Mouse (Mus musculus) neural tube, embryonic 11.5 days (tissue): ENCODE measurements around the gene Dnajc22. TPM values are rescaled to one million over a fixed set of nuclear protein-coding genes. Genes with fewer than 3 reads are reported as not detected.
A peak's percentile ranks its signal among the peaks of the same experiment; 100 is the strongest.

Source experiments
- ATAC-seq: fragments of 200-750 bp; cut with Nextera tagmentation; 2 replicates; pipeline ENCODE4 v1.8.0; 2017; ENCODE audit warnings: moderate number of reproducible peaks, mild to moderate bottlenecking, moderate TSS enrichment, moderate library complexity; ENCODE audit not compliant: insufficient read depth, low FRiP score, low TSS enrichment
- DNase-seq: peaks from one replicate; pipeline ENCODE4 v3.0.0-alpha.2; 2015; ENCODE audit warnings: low spot score
- H3K27ac ChIP-seq: fragments of 300-500 bp; sonication (generic); 2 replicates; pipeline ENCODE4 v1.5.1; 2014; ENCODE audit warnings: low read depth, mild to moderate bottlenecking, low read length
- H3K27me3 ChIP-seq: fragments of 300-500 bp; sonication (generic); 2 replicates; pipeline ENCODE4 v1.6.1; 2014; ENCODE audit warnings: mild to moderate bottlenecking, low read length, mixed read lengths; ENCODE audit not compliant: control insufficient read depth, insufficient read depth
- H3K36me3 ChIP-seq: fragments of 300-500 bp; sonication (generic); 2 replicates; pipeline ENCODE4 v1.6.1; 2014; ENCODE audit warnings: mild to moderate bottlenecking, low read length, moderate library complexity, mixed read lengths; ENCODE audit not compliant: control insufficient read depth, insufficient read depth
- H3K4me1 ChIP-seq: fragments of 300-500 bp; sonication (generic); 2 replicates; pipeline ENCODE4 v1.6.1; 2014; ENCODE audit warnings: low read length, mixed read lengths; ENCODE audit not compliant: control insufficient read depth, insufficient read depth
- H3K4me2 ChIP-seq: fragments of 300-500 bp; sonication (generic); 2 replicates; pipeline ENCODE4 v1.6.1; 2014; ENCODE audit warnings: low read depth, mild to moderate bottlenecking, moderate library complexity
- H3K4me3 ChIP-seq: fragments of 300-500 bp; sonication (generic); 2 replicates; pipeline ENCODE4 v1.5.1; 2014; ENCODE audit warnings: low read depth, low read length
- H3K9ac ChIP-seq: fragments of 300-500 bp; sonication (generic); 2 replicates; pipeline ENCODE4 v1.6.1; 2014; ENCODE audit warnings: mild to moderate bottlenecking, low read length
- H3K9me3 ChIP-seq: fragments of 300-500 bp; sonication (generic); 2 replicates; pipeline ENCODE4 v1.6.1; 2016; ENCODE audit warnings: low read length; ENCODE audit not compliant: control insufficient read depth
- WGBS: fragments of 180-500 bp; shearing (Covaris S2); extraction: QIAGEN DNeasy Blood & Tissue Kit; methylation state at CpG from one replicate; pipeline ENCODE4 v1.1.7; 2014; 5-methylcytosine and 5-hydroxymethylcytosine counted together
- polyA plus RNA-seq: library from polyadenylated mRNA; unstranded; fragments of >200 nt; fragmentation: Nextera tagmentation; extraction: Ambion mirVana; gene quantifications from 2 replicates; pipeline ENCODE4 v1.2.1, GENCODE M21; 2014

Dnajc22 gene
- polyA plus RNA-seq, 1 experiment from 2014 or later, result 0.19 TPM

- under 1% methylated on average over 52 of the region's 56 CpGs for WGBS
- H3K27me3 ChIP-seq, result peaks cover 79% of the 10 kb centered on the region
- ATAC-seq, result peak; percentile 62
- H3K27ac ChIP-seq, result peak overlapping the region; percentile 65
- H3K9me3 ChIP-seq, result no peaks in the 10 kb centered on the region
- peak overlapping the region; percentile 37 for H3K4me3 ChIP-seq
- DNase-seq, result peak; percentile 89
- peak overlapping the region; percentile 29 for H3K9ac ChIP-seq
- peak overlapping the region; percentile 67 for H3K4me2 ChIP-seq
- H3K36me3 ChIP-seq, result no peaks in the 10 kb centered on the region
- H3K4me1 ChIP-seq, result peaks cover 45% of the 10 kb centered on the region
These were observed 605 bp downstream of the Dnajc22 start for GRCm38 (mm10) chr15:99093291-99094258.

- no peaks in the 10 kb centered on the region for H3K36me3 ChIP-seq
- peaks cover 78% of the 10 kb centered on the region for H3K27me3 ChIP-seq
- peaks cover 45% of the 10 kb centered on the region for H3K4me1 ChIP-seq
- no peak overlapping the region for H3K4me3 ChIP-seq
- peak; percentile 54; the same call in 1 of the 2 replicates for ATAC-seq
- H3K27ac ChIP-seq, result 0 out of 2 replicates have a peak overlapping the region, but pooled peaks have one; percentile 27
- peak overlapping the region; percentile 25 for H3K4me2 ChIP-seq
- H3K9ac ChIP-seq, result no peak overlapping the region
- WGBS, result under 1% methylated on average over 27 of the region's 27 CpGs
- no peaks in the 10 kb centered on the region for H3K9me3 ChIP-seq
- peak; percentile 88 for DNase-seq
These were observed 1.8 kb downstream of the Dnajc22 start for GRCm38 (mm10) chr15:99094631-99095270.

GRCm38 (mm10) chr15:99095356-99095755 is 2.4 kb downstream of the Dnajc22 start:
- H3K27me3 ChIP-seq, result peaks cover 72% of the 10 kb centered on the region
- 0 out of 2 replicates have a peak overlapping the region, but pooled peaks have one; percentile 27 for H3K27ac ChIP-seq
- no peaks in the 10 kb centered on the region for H3K36me3 ChIP-seq
- H3K9me3 ChIP-seq, result no peaks in the 10 kb centered on the region
- DNase-seq (no peak), ATAC-seq (no peak)
- 3% methylated on average over 6 of the region's 6 CpGs for WGBS
- H3K4me3 ChIP-seq, result no peak overlapping the region
- no peak overlapping the region for H3K9ac ChIP-seq
- H3K4me2 ChIP-seq, result 0 out of 2 replicates have a peak overlapping the region, but pooled peaks have one; percentile 25
- peaks cover 43% of the 10 kb centered on the region for H3K4me1 ChIP-seq

- Histone ChIP-seq H3K36me3 (no peaks in the 10 kb centered on the region), H3K9me3 (no peaks in the 10 kb centered on the region), H3K4me2 (peak overlapping the region; percentile 43), H3K27ac (no peak overlapping the region), H3K4me3 (peak overlapping the region; percentile 32), H3K27me3 (peaks cover 66% of the 10 kb centered on the region), H3K9ac (peak overlapping the region; percentile 3; the same call in 1 of the 2 replicates), H3K4me1 (peaks cover 41% of the 10 kb centered on the region)
- DNase-seq, result no peak
- no peak for ATAC-seq
- WGBS, result 0% methylated on average over 24 of the region's 24 CpGs
These were observed 3.3 kb downstream of the Dnajc22 start for GRCm38 (mm10) chr15:99096061-99096793.

- no peaks in the 10 kb centered on the region for H3K9me3 ChIP-seq
- peaks cover 62% of the 10 kb centered on the region for H3K27me3 ChIP-seq
- WGBS, result 0% methylated on average over 48 of the region's 58 CpGs
- peak overlapping the region; percentile 24 for H3K9ac ChIP-seq
- no peak for ATAC-seq
- H3K27ac ChIP-seq, result no peak overlapping the region; the same call in 1 of the 2 replicates
- no peaks in the 10 kb centered on the region for H3K36me3 ChIP-seq
- peaks cover 38% of the 10 kb centered on the region for H3K4me1 ChIP-seq
- peak overlapping the region; percentile 43 for H3K4me2 ChIP-seq
- DNase-seq, result peak; percentile 65
- H3K4me3 ChIP-seq, result peak overlapping the region; percentile 32
These were observed 4.0 kb downstream of the Dnajc22 start for GRCm38 (mm10) chr15:99096831-99097500.

GRCm38 (mm10) chr15:99097840-99098492 is 5.0 kb downstream of the Dnajc22 start:
- H3K4me1 ChIP-seq, result peaks cover 36% of the 10 kb centered on the region
- under 1% methylated on average over 39 of the region's 39 CpGs for WGBS
- ATAC-seq, result no peak

GRCm38 (mm10) chr15:99098493-99098861 is 5.5 kb downstream of the Dnajc22 start:
- Histone ChIP-seq H3K36me3 (no peaks in the 10 kb centered on the region), H3K4me3 (no peak overlapping the region), H3K27ac (no peak overlapping the region), H3K9me3 (no peaks in the 10 kb centered on the region), H3K4me1 (peaks cover 30% of the 10 kb centered on the region), H3K27me3 (peaks cover 53% of the 10 kb centered on the region), H3K9ac (no peak overlapping the region), H3K4me2 (peak overlapping the region; percentile 43)
- DNase-seq (peak; percentile 33), ATAC-seq (no peak)
- 1% methylated on average over 9 of the region's 9 CpGs for WGBS

More at GRCm38 (mm10) chr15:99097840-99098492, 5.0 kb downstream of the Dnajc22 start:
- H3K4me2 ChIP-seq, result peak overlapping the region; percentile 43
- H3K9ac ChIP-seq, result peak overlapping the region; percentile 32
- no peak overlapping the region for H3K27ac ChIP-seq
- H3K9me3 ChIP-seq, result no peaks in the 10 kb centered on the region
- H3K27me3 ChIP-seq, result peaks cover 55% of the 10 kb centered on the region
- H3K36me3 ChIP-seq, result no peaks in the 10 kb centered on the region
- peak overlapping the region; percentile 32 for H3K4me3 ChIP-seq
- DNase-seq, result peak; percentile 49
